Mouse (Mus musculus) mesoderm, embryonic 11.5 days (tissue): ENCODE measurements around the gene Doc2b.

Experiments
- DNase-seq: peaks from one replicate; pipeline ENCODE4 v3.0.0-alpha.2; 2012; ENCODE audit warnings: low read depth, low spot score

The Doc2b gene

DNA sequence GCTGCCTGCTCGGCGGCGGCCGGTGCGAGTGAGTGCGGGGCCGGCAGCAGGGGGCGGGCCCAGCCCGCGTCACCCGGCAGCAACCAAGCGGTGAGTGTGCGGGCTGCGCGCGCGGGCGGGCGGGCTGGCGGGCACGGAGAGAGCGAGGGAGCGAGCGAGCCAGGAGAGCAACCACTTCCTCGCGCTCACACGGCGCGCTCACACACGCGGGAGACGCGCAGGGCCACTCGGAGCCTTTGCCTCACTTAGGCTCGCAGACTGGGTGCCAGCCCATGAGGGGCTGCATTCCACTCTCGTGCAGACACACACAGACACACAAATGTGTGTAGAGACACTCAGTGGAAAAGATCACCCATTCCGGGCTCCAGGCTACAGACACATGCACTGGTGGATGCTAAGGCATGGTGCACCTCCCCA lies at the start of gene Doc2b:
Gene Doc2b, minus strand, starts transcription at position 21 of the 417 bp plus-strand sequence.
- DNase-seq: peak; percentile 50

DNA sequence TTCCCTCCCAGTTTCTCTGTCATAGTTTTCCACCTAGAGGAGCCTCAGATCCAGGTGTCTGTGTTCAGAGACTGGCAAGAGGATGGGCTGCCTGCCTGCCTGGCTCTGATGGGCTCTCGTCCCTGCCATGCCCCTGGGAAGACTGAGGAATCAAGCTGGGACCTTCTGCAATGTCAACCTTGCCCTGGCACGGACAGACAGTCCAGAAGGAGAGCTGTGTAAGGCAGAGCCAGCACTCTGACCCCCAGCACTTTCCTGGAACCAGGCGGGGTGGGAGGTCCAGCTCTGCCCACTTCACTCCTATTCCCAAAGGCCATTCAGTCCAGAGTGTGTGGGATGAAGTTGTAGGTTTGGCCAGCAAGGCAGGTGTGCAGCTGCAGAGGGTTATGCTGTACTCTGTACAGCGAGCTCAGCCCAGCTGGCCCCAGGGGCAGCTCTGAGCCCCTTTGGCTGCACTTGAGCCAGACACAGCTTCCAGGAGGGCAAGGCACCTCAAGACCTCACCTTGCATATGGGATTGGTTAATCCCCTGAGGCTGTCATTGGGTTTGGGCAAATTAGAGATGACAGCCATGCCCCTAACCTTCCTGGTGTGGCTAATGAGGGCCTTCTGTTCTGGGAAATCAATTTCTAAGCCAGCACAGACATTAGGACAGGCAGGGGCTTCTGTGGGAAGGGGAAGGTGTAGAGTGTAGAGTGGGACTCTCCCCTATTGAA lies 47.2 kb upstream of the Doc2b start:
- no peak for DNase-seq

DNA sequence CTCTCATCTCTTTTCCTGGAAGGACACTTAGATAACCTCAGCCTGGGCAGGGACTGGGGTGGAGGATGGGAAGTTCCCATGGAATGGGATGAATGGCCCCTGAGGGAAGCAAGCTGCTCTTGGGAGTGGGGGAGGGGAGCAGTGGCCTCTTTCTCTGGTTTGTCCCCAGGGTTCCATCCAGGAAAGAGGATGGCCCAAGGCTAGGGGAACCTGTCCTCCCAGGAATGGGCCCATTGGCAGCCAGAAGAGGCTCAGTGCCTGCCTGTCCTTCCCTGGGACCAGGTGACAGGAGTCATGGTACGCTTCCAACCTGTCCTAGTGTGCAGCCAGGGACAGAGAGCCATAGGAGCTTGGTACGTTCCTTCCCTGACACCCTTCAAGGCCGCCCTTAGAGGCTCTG lies 45.7 kb upstream of the Doc2b start:
- DNase-seq: no peak

DNA sequence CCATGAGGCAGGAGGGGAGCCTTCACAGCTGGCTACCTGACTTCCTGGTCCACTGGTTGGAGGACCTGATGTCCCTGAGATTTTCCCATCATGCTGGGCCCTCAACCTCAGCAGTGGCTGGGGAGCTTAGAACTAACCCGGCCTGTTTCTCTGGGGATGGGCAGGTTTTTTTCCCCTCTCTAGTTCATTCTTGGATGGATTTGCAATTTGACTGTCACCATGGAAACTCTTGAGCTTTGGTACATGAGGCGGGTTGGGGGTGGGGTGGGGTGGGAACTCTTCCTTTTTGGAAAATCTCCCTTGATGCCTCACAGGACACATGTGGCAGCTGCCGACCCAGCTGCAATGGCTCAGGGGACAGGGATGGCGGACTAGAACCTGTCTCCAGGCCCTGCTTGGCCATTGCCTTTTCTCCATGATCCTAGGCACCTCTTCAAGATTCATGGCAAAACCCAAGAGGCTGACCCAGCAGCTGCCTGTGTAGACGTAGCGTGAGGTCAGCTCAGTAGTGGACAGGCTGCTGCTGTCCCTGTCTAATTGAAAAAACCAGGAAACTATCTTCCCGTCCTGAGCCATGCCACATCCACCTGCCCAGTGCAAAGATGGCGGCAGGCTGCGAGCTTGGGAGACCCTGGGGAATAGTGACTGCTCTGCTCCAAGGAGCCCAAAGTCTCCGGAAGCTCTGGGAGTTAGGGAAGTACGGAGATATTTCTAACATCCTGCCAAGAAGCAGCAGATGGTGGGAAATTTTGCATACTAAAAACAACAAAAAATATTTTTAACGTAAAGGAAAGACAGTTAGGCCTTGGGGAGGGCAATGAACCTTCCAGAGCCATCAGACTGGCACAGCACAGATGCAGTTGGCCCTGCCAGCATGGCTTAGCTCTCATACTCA lies 43.9 kb upstream of the Doc2b start:
- no peak for DNase-seq

- DNase-seq: no peak
Measured at GRCm38 (mm10) chr11:75838861-75839426, 43.1 kb upstream of the Doc2b start.

GRCm38 (mm10) chr11:75836240-75836610 lies 40.4 kb upstream of the Doc2b start:
- no peak for DNase-seq

- DNase-seq: no peak
Measured at GRCm38 (mm10) chr11:75835587-75836239, 39.9 kb upstream of the Doc2b start.

DNA sequence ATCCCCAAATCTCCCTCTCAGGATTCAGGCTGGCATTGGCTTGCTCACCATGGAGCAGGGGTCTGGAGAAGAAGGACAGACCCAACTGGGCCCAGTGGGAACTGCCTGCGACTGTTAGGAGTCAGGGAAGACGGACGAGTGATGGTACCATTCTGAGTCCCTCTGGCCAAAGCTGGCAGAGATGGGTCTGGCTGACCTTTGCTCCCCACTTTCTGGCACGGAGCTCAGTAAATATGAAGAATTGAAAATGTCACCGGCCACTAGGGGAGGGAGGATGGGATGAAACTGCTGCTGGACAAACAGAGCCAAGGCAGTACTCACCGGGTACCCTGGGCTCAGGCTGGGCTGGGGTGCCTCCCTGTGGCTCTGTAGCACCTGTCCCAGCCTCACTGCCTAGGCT lies 37.2 kb upstream of the Doc2b start:
- DNase-seq: no peak

- DNase-seq: no peak
Measured at GRCm38 (mm10) chr11:75830386-75830785, 34.5 kb upstream of the Doc2b start.

DNA sequence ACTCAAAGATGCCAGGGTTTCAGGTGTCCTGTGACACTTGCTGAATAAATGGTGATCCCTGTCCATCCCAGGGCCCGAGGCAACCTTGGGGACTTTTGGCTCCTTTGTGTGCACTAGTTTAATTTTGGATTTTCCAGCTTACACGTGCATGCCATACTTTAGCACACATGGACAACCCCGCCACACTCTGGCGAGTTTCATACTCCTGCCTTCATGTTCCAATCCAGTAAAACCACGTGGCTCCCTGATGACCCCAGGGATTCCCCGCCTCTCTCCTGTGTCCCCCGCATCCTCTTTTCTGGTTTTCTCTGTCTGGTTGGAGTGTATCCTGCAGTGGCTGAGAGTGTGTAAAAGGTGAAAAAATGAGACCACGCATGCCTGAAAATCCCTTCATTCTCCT lies 31.6 kb upstream of the Doc2b start:
- no peak for DNase-seq

DNA sequence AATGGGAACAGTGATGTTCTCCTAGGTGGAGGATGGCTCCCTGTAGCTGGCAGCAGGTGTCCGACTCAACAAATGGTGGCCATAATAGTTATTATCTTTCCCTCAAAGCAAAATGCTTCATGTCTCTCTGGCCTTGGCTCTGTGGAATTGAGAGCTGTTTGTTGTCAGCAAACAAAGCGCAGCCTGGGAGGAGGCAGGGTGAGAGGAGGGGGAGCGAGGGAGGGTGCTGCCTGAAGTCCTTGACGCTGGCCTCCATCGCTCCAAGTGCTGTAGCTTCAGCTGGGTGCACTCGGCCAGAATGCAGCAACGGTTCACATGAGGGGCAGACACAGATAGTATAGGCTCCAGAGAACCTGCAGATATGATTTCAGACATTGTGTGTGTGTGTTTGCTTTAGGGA lies 27.7 kb upstream of the Doc2b start:
- DNase-seq: no peak

GRCm38 (mm10) chr11:75813085-75813484 lies 17.2 kb upstream of the Doc2b start:
- DNase-seq: no peak

DNA sequence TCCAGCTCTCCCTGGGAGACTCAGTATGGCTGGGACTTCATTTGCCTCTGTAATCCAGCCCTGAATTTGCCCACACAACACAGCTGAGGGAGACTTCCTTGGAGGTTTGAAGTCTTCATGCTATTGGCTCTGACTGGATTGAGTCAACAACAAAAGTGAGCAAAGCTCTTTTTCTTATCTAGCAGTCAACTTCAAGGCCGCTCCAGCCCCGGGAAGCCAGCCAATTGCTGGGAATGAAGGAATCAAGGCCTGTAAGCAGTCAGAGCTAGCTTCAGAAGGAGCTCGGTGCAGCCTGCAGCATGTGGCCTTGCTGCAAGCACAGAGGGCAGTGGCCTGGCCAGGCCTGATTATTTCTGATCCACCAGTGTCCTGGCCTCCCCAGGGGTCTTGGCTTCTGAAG lies 16.1 kb upstream of the Doc2b start:
- DNase-seq: no peak

DNA sequence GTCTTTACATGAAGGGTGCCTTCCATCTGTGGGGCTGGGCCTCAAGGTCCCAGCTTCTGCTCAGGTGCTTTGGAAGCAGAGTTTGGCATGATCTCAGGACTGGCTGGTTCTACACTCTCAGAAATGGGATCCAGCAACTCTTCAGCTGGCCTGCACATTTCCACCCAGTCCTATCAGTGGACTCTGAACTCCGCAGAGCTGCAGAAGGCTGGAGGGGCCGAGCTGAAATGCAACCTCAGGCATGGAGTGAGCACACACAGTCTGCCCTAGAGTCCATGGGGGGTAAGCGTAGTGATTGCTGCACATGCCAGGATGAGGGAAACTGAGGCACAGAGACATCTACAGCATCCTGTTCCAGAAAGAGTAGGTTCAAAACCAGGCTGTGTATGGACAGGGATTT lies 14.7 kb upstream of the Doc2b start:
- no peak for DNase-seq

- no peak for DNase-seq
Measured at GRCm38 (mm10) chr11:75807486-75807885, 11.6 kb upstream of the Doc2b start.

GRCm38 (mm10) chr11:75801771-75802550 lies 6.1 kb upstream of the Doc2b start:
- no peak for DNase-seq

GRCm38 (mm10) chr11:75801369-75801768 lies 5.5 kb upstream of the Doc2b start:
- no peak for DNase-seq

GRCm38 (mm10) chr11:75796536-75797246 lies 842 bp upstream of the Doc2b start:
- no peak for DNase-seq

- DNase-seq: no peak
Measured at GRCm38 (mm10) chr11:75795321-75795636, 570 bp downstream of the Doc2b start.

DNA sequence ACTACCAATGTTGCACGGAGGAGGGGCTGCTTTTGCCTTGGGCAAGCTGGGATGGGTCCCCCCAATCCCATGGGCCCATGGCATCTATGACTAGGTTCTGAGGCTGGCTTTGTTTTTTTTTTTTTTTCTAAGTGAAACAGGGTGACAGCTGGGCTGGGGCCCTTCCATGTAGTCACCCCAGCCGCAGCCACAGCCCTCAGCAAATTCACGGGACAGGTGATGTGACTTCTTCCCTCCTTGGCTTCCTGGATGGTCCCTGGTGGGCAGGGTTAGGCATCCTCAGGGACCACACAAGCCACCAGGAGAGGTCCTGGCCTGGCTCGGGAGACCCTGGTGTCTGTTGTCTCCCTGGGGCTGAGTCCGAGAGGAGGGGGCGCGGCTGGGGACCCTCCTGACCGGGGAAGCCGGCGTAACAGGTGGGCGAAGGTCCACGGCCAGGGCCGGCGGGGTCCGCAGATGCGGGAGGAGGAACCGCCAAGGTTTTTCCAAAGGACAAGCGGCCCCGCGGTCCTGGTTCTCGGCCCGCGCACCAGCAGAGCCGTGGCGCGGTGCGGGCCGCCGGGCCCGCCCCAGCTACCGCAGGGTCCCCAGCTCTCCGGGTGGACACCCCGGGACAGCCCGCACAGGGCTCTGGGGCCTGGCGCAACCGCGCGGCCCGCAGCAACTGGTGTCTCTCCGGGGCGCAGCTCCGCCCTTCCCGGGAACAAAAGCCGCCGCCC lies 1.1 kb downstream of the Doc2b start:
- no peak for DNase-seq
